Comparison of ENCODE assay signal across 9 mouse cellular contexts in genomic region chr14:55762001-55762821, GRCm38 (mm10). TPM values are rescaled to one million over a fixed set of nuclear protein-coding genes. Genes with fewer than 3 reads are reported as not detected.
DNase-seq lines count a peak whose midpoint lies in the region; ATAC-seq and TF ChIP-seq lines count a peak whose summit lies in the region.
"Had no signal": no experiment of that assay in that cellular context is flagged by ENCODE, and none has a peak within 500 bp of the region (broad histone marks: within the 10 kb centered on the region; RNA-seq: fewer than 3 reads in every experiment).

No protein-coding gene starts in this region.

- peak overlapping the region; percentile 97 for H3K9ac ChIP-seq in heart, adult 2 months (ENCODE audit: low read depth, low read length)
- peak overlapping the region; percentile 82 for H3K9ac ChIP-seq in midbrain, embryonic 13.5 days (replicated peaks)

- peaks cover 9% of the 10 kb centered on the region for H3K4me1 ChIP-seq in heart, adult 2 months (ENCODE audit: control insufficient read depth, insufficient read depth, low read length)
- no peaks in the 10 kb centered on the region for H3K4me1 ChIP-seq in embryonic fibroblast, embryonic 13.5 days (ENCODE audit: control insufficient read depth, insufficient read depth, low read length)
- H3K4me1 ChIP-seq in limb, embryonic 10.5 days: peaks cover 19% of the 10 kb centered on the region
- H3K4me1 ChIP-seq in midbrain, embryonic 13.5 days (replicated peaks): peaks cover 16% of the 10 kb centered on the region

- no peaks in the 10 kb centered on the region for H3K79me2 ChIP-seq in heart, adult 2 months (replicated peaks; ENCODE audit: control insufficient read depth, insufficient read depth, low read length)

- peak overlapping the region; percentile 65 for H3K4me3 ChIP-seq in heart, adult 2 months
- H3K4me3 ChIP-seq in embryonic fibroblast, embryonic 13.5 days (ENCODE audit: insufficient read depth, low read length): peak overlapping the region; percentile 15
- H3K4me3 ChIP-seq in limb, embryonic 10.5 days: peak overlapping the region; percentile 70
- H3K4me3 ChIP-seq in midbrain, embryonic 13.5 days (replicated peaks): peak overlapping the region; percentile 51

- intact Hi-C loops in heart, adult 2 months (cut with DNase I): no loop called here
- intact Hi-C loops in heart, postnatal 25 days (cut with DNase I): no loop called here

- WGBS in heart, adult 2 months: 2% methylated on average over 77 of the region's 77 CpGs
- 1% methylated on average over 77 of the region's 77 CpGs for WGBS in limb, embryonic 10.5 days
- under 1% methylated on average over 77 of the region's 77 CpGs for WGBS in midbrain, embryonic 13.5 days

- no peaks in the 10 kb centered on the region for H3K9me3 ChIP-seq in limb, embryonic 10.5 days (replicated peaks)
- H3K9me3 ChIP-seq in midbrain, embryonic 13.5 days: no peaks in the 10 kb centered on the region

- H3K27me3 ChIP-seq in heart, adult 2 months (ENCODE audit: control insufficient read depth, insufficient read depth, low read length): 0 out of 2 replicates have a peak, but pooled peaks cover 2% of the 10 kb centered on the region
- peaks cover 67% of the 10 kb centered on the region for H3K27me3 ChIP-seq in limb, embryonic 10.5 days (ENCODE audit: low read depth, poor library complexity, severe bottlenecking)
- peaks cover 64% of the 10 kb centered on the region for H3K27me3 ChIP-seq in midbrain, embryonic 13.5 days
- H3K27me3 ChIP-seq: CH12.LX had no signal

- H3K36me3 ChIP-seq in heart, adult 2 months (ENCODE audit: control insufficient read depth, insufficient read depth, low read length): no peaks in the 10 kb centered on the region
- no peaks in the 10 kb centered on the region; the same call in 1 of the 2 replicates for H3K36me3 ChIP-seq in limb, embryonic 10.5 days
- H3K36me3 ChIP-seq in midbrain, embryonic 13.5 days: no peaks in the 10 kb centered on the region

- ATAC-seq in midbrain, embryonic 13.5 days: peak; percentile 80

- TF ChIP-seq CTCF in heart, adult 2 months (IDR thresholded peaks at IDR 0.05): peak; percentile 67
- TF ChIP-seq CTCF in embryonic fibroblast, embryonic 13.5 days (IDR thresholded peaks at IDR 0.05; ENCODE audit: borderline replicate concordance, insufficient read depth, low read length): no peak

- no peak for TF ChIP-seq EP300 in heart, adult 2 months (IDR thresholded peaks at IDR 0.05; ENCODE audit: insufficient read depth, low read depth, low read length)

- peak; percentile 66 to 75 for DNase-seq in heart, adult 2 months
- no peak for DNase-seq in heart, postnatal 25 days (ENCODE audit: low spot score)
- DNase-seq in adrenal gland, postnatal 10 days: peak; percentile 63
- DNase-seq in heart, postnatal 4 days: peak; percentile 70
- peak; percentile 82 for DNase-seq in limb, embryonic 10.5 days (ENCODE audit: low spot score)
- peak; percentile 26 for DNase-seq in thymus, postnatal 25 days

- peak overlapping the region; percentile 55 for H3K27ac ChIP-seq in heart, adult 2 months
- no peak overlapping the region for H3K27ac ChIP-seq in embryonic fibroblast, embryonic 13.5 days (ENCODE audit: insufficient read depth, low read length)
- H3K27ac ChIP-seq in limb, embryonic 10.5 days: peak overlapping the region; percentile 91
- peak overlapping the region; percentile 56; the same call in 1 of the 2 replicates for H3K27ac ChIP-seq in midbrain, embryonic 13.5 days

- peak overlapping the region; percentile 88 for H3K4me2 ChIP-seq in midbrain, embryonic 13.5 days (replicated peaks)

- no peak for TF ChIP-seq POLR2A in heart, adult 2 months (IDR thresholded peaks at IDR 0.05; ENCODE audit: insufficient read depth, low read depth, low read length)
- TF ChIP-seq POLR2A in embryonic fibroblast, embryonic 13.5 days (IDR thresholded peaks at IDR 0.05; ENCODE audit: low read depth, low read length): peak; percentile 53

RNA-seq across cellular contexts. Expression of gene Ltb4r2, which starts 1.0 kb away (rescaled TPM):
- total RNA-seq in heart, adult 2 months (2021): under 1 TPM in 1 of 2 experiments, not detected in 1; 0.20 TPM
- polyA plus RNA-seq in heart, adult 2 months (2012; rRNA removed): 0.06 and 0.20 TPM in 2 replicates
- total RNA-seq in heart, postnatal 25 days (2021): under 1 TPM; 0.06 to 0.13 TPM
- total RNA-seq in adrenal gland, postnatal 10 days (2021): under 1 TPM; 0.12 to 0.54 TPM
- polyA plus RNA-seq in embryonic fibroblast, embryonic 13.5 days (2011; ENCODE audit: insufficient read length, low read depth, missing spikeins): 2.0 TPM in 2 replicates
- under 1 TPM; 0.11 to 0.26 TPM for total RNA-seq in heart, postnatal 4 days (2021)
- 0.23 and 0.30 TPM in 2 replicates for polyA plus RNA-seq in limb, embryonic 10.5 days (2016; fragmentation: Nextera tagmentation; extraction: Ambion mirVana)
- polyA plus RNA-seq in midbrain, embryonic 13.5 days (2015; fragmentation: Nextera tagmentation; extraction: Ambion mirVana): 0.22 and 0.28 TPM in 2 replicates

RNA-seq across cellular contexts. Expression of gene Ltb4r1, which starts 3.6 kb away (rescaled TPM):
- total RNA-seq in heart, adult 2 months (2021): under 1 TPM; 0.34 to 0.36 TPM
- 0.76 TPM in 2 replicates for polyA plus RNA-seq in heart, adult 2 months (2012; rRNA removed)
- under 1 TPM in 1 of 2 experiments, not detected in 1; 0.18 TPM for total RNA-seq in heart, postnatal 25 days (2021)
- 1 to 10 TPM; 1.4 to 1.6 TPM for total RNA-seq in adrenal gland, postnatal 10 days (2021)
- polyA plus RNA-seq in embryonic fibroblast, embryonic 13.5 days (2011; ENCODE audit: insufficient read length, low read depth, missing spikeins): 0.82 and 1.0 TPM in 2 replicates
- under 1 TPM; 0.50 TPM for total RNA-seq in heart, postnatal 4 days (2021)
- polyA plus RNA-seq in limb, embryonic 10.5 days (2016; fragmentation: Nextera tagmentation; extraction: Ambion mirVana): 0.14 and 0.26 TPM in 2 replicates
- polyA plus RNA-seq in midbrain, embryonic 13.5 days (2015; fragmentation: Nextera tagmentation; extraction: Ambion mirVana): 0.26 TPM in 1 of 2 replicates, not detected in the other

RNA-seq across cellular contexts. Expression of gene Cideb, which starts 4.0 kb away (rescaled TPM):
- under 1 TPM; 0.81 to 0.98 TPM for total RNA-seq in heart, adult 2 months (2021)
- 6.7 and 8.1 TPM in 2 replicates for polyA plus RNA-seq in heart, adult 2 months (2012; rRNA removed)
- under 1 TPM; 0.56 to 0.83 TPM for total RNA-seq in heart, postnatal 25 days (2021)
- 10 to 100 TPM; 14.2 to 23.3 TPM for total RNA-seq in adrenal gland, postnatal 10 days (2021)
- polyA plus RNA-seq in embryonic fibroblast, embryonic 13.5 days (2011; ENCODE audit: insufficient read length, low read depth, missing spikeins): 0.95 TPM in 1 of 2 replicates, not detected in the other
- 1 to 10 TPM; 1.2 to 2.2 TPM for total RNA-seq in heart, postnatal 4 days (2021)
- 0.24 TPM in 1 of 2 replicates, not detected in the other for polyA plus RNA-seq in limb, embryonic 10.5 days (2016; fragmentation: Nextera tagmentation; extraction: Ambion mirVana)
- polyA plus RNA-seq in midbrain, embryonic 13.5 days (2015; fragmentation: Nextera tagmentation; extraction: Ambion mirVana): 0.19 TPM in 1 of 2 replicates, not detected in the other

RNA-seq across cellular contexts. Expression of gene Nop9, which starts 16.7 kb away (rescaled TPM):
- 10 to 100 TPM; 10.1 to 11.4 TPM for total RNA-seq in heart, adult 2 months (2021)
- 8.3 and 13.1 TPM in 2 replicates for polyA plus RNA-seq in heart, adult 2 months (2012; rRNA removed)
- 10 to 100 TPM in 1 of 2 experiments, 1 to 10 TPM in 1; 7.8 to 11.1 TPM for total RNA-seq in heart, postnatal 25 days (2021)
- total RNA-seq in adrenal gland, postnatal 10 days (2021): 10 to 100 TPM; 17.1 to 18.9 TPM
- 36.4 and 37.5 TPM in 2 replicates for polyA plus RNA-seq in embryonic fibroblast, embryonic 13.5 days (2011; ENCODE audit: insufficient read length, low read depth, missing spikeins)
- total RNA-seq in heart, postnatal 4 days (2021): 10 to 100 TPM; 17.8 to 18.3 TPM
- polyA plus RNA-seq in limb, embryonic 10.5 days (2016; fragmentation: Nextera tagmentation; extraction: Ambion mirVana): 68.7 and 71.4 TPM in 2 replicates
- polyA plus RNA-seq in midbrain, embryonic 13.5 days (2015; fragmentation: Nextera tagmentation; extraction: Ambion mirVana): 33.8 and 36.2 TPM in 2 replicates

RNA-seq across cellular contexts. Expression of gene Dhrs1, which starts 16.7 kb away (rescaled TPM):
- 10 to 100 TPM; 35.4 to 40.2 TPM for total RNA-seq in heart, adult 2 months (2021)
- polyA plus RNA-seq in heart, adult 2 months (2012; rRNA removed): 82.9 and 85.8 TPM in 2 replicates
- total RNA-seq in heart, postnatal 25 days (2021): 10 to 100 TPM; 43.7 to 47.0 TPM
- total RNA-seq in adrenal gland, postnatal 10 days (2021): 10 to 100 TPM; 77.4 to 82.0 TPM
- polyA plus RNA-seq in embryonic fibroblast, embryonic 13.5 days (2011; ENCODE audit: insufficient read length, low read depth, missing spikeins): 55.1 and 61.6 TPM in 2 replicates
- 10 to 100 TPM; 46.0 to 51.4 TPM for total RNA-seq in heart, postnatal 4 days (2021)
- polyA plus RNA-seq in limb, embryonic 10.5 days (2016; fragmentation: Nextera tagmentation; extraction: Ambion mirVana): 65.2 and 67.4 TPM in 2 replicates
- polyA plus RNA-seq in midbrain, embryonic 13.5 days (2015; fragmentation: Nextera tagmentation; extraction: Ambion mirVana): 66.3 and 68.8 TPM in 2 replicates

Comparison
In these comparisons a context has a peak if more than half of its experiments do, and no peak if none do; other contexts are left out.
1. H3K4me3 ChIP-seq: peak in every context shown above with its lines; median percentile 70 in limb, embryonic 10.5 days; 65 in heart, adult 2 months; 51 in midbrain, embryonic 13.5 days; 15 in embryonic fibroblast, embryonic 13.5 days.
2. RNA of gene Cideb, which starts 4.0 kb away (total RNA-seq): 14.2 to 23.3 TPM in adrenal gland, postnatal 10 days; 1.2 to 2.2 TPM in heart, postnatal 4 days, 0.81 to 0.98 TPM in heart, adult 2 months and 0.56 to 0.83 TPM in heart, postnatal 25 days; every median in the first group is over 4 times any median in the second.